Mouse (Mus musculus) hindbrain, embryonic 13.5 days (tissue): ENCODE results near the gene Pnpla2. TPM values are rescaled to one million over a fixed set of nuclear protein-coding genes. Genes with fewer than 3 reads are reported as not detected.

Source experiments
- ATAC-seq: fragments of 200-750 bp; cut with Nextera tagmentation; 2 replicates; pipeline ENCODE4 v1.8.0; 2017; ENCODE audit warnings: moderate TSS enrichment; ENCODE audit not compliant: low FRiP score
- H3K27ac ChIP-seq: fragments of 300-500 bp; sonication (generic); 2 replicates; pipeline ENCODE4 v1.5.1; 2015; ENCODE audit warnings: inconsistent platforms, mild to moderate bottlenecking, moderate library complexity
- H3K27me3 ChIP-seq: fragments of 300-500 bp; sonication (generic); 2 replicates; pipeline ENCODE4 v1.6.1; 2015; ENCODE audit warnings: mild to moderate bottlenecking, inconsistent platforms
- H3K36me3 ChIP-seq: fragments of 300-500 bp; sonication (generic); 2 replicates; pipeline ENCODE4 v1.6.1; 2015; ENCODE audit warnings: mild to moderate bottlenecking, inconsistent platforms
- H3K4me1 ChIP-seq: fragments of 300-500 bp; sonication (generic); replicated peaks from 2 replicates; pipeline ENCODE4 v1.6.1; 2015; ENCODE audit warnings: inconsistent platforms
- H3K4me2 ChIP-seq: fragments of 300-500 bp; sonication (generic); 2 replicates; pipeline ENCODE4 v1.6.1; 2015; ENCODE audit warnings: inconsistent platforms, mild to moderate bottlenecking, moderate library complexity
- H3K4me3 ChIP-seq: fragments of 300-500 bp; sonication (generic); 2 replicates; pipeline ENCODE4 v1.5.1; 2015; ENCODE audit warnings: mild to moderate bottlenecking, inconsistent platforms
- H3K9ac ChIP-seq: fragments of 300-500 bp; sonication (generic); 2 replicates; pipeline ENCODE4 v1.6.1; 2015; ENCODE audit warnings: mild to moderate bottlenecking, inconsistent platforms
- H3K9me3 ChIP-seq: fragments of 300-500 bp; sonication (generic); 2 replicates; pipeline ENCODE4 v1.6.1; 2016; ENCODE audit warnings: inconsistent platforms
- WGBS: fragments of 180-500 bp; shearing (Covaris S2); methylation state at CpG from one replicate; pipeline ENCODE4 v1.1.7; 2015; 5-methylcytosine and 5-hydroxymethylcytosine counted together
- polyA plus RNA-seq: library from polyadenylated mRNA; unstranded; fragments of >200 nt; fragmentation: Nextera tagmentation; extraction: Ambion mirVana; gene quantifications from 2 replicates; pipeline ENCODE4 v1.2.1, GENCODE M21; 2015

The Pnpla2 gene
- polyA plus RNA-seq, 1 experiment from 2014 or later = 18.7 TPM

- whole genome bisulfite sequencing = 92% methylated on average over 5 of the region's 5 CpGs
- no peak for ATAC-seq
- Histone ChIP-seq H3K36me3 (peaks cover 48% of the 10 kb centered on the region), H3K4me2 (no peak overlapping the region), H3K9me3 (no peaks in the 10 kb centered on the region), H3K27me3 (no peaks in the 10 kb centered on the region), H3K9ac (no peak overlapping the region), H3K4me3 (no peak overlapping the region), H3K27ac (no peak overlapping the region), H3K4me1 (no peaks in the 10 kb centered on the region)
Observed at GRCm38 (mm10) chr7:141502556-141502905, 47.5 kb downstream of the Pnpla2 start.

- WGBS = 78% methylated on average over 2 of the region's 2 CpGs
Observed at GRCm38 (mm10) chr7:141506278-141506677, 51.3 kb downstream of the Pnpla2 start.

GRCm38 (mm10) chr7:141508160-141508559 is 53.2 kb downstream of the Pnpla2 start:
- Histone ChIP-seq H3K27me3 (no peaks in the 10 kb centered on the region), H3K36me3 (peaks cover 45% of the 10 kb centered on the region), H3K4me2 (no peak overlapping the region), H3K4me3 (no peak overlapping the region), H3K9me3 (no peaks in the 10 kb centered on the region), H3K4me1 (no peaks in the 10 kb centered on the region), H3K27ac (peak overlapping the region; percentile 30), H3K9ac (no peak overlapping the region)
- ATAC-seq = no peak

More at GRCm38 (mm10) chr7:141506278-141506677, 51.3 kb downstream of the Pnpla2 start:
- no peak overlapping the region for H3K9ac ChIP-seq
- ATAC-seq = no peak
- no peaks in the 10 kb centered on the region for H3K27me3 ChIP-seq
- H3K4me1 ChIP-seq = no peaks in the 10 kb centered on the region
- H3K36me3 ChIP-seq = peaks cover 45% of the 10 kb centered on the region
- no peak overlapping the region for H3K27ac ChIP-seq
- H3K9me3 ChIP-seq = no peaks in the 10 kb centered on the region
- no peak overlapping the region for H3K4me3 ChIP-seq
- H3K4me2 ChIP-seq = no peak overlapping the region

GRCm38 (mm10) chr7:141510196-141510595 is 55.2 kb downstream of the Pnpla2 start:
- Histone ChIP-seq H3K27me3 (no peaks in the 10 kb centered on the region), H3K9me3 (no peaks in the 10 kb centered on the region), H3K36me3 (peaks cover 58% of the 10 kb centered on the region), H3K4me1 (no peaks in the 10 kb centered on the region), H3K27ac (no peak overlapping the region), H3K4me3 (no peak overlapping the region), H3K4me2 (no peak overlapping the region), H3K9ac (no peak overlapping the region)
- no peak for ATAC-seq
- WGBS = 92% methylated on average over 5 of the region's 5 CpGs

Other genes with a start within 250 kb of the Pnpla2 start
- 1.2 and 1.8 TPM in 2 replicates for gene Lmntd2, start 241.1 kb upstream of the Pnpla2 start, polyA plus RNA-seq
- gene Rassf7, start 239.3 kb upstream of the Pnpla2 start, polyA plus RNA-seq = 27.4 and 32.9 TPM in 2 replicates
- 77.1 and 78.9 TPM in 2 replicates for gene Phrf1, start 226.4 kb upstream of the Pnpla2 start, polyA plus RNA-seq
- 1.2 and 1.3 TPM in 2 replicates for gene Irf7, start 188.7 kb upstream of the Pnpla2 start, polyA plus RNA-seq
- not detected in 2 replicates for gene Cdhr5, start 178.4 kb upstream of the Pnpla2 start, polyA plus RNA-seq
- 1.5 and 3.2 TPM in 2 replicates for gene Sct, start 176.1 kb upstream of the Pnpla2 start, polyA plus RNA-seq
- 0.68 and 0.70 TPM in 2 replicates for gene Drd4, start 163.2 kb upstream of the Pnpla2 start, polyA plus RNA-seq
- gene Deaf1, start 127.5 kb upstream of the Pnpla2 start, polyA plus RNA-seq = 138 and 157 TPM in 2 replicates
- gene Tmem80, start 127.5 kb upstream of the Pnpla2 start, polyA plus RNA-seq = 67.7 and 74.7 TPM in 2 replicates
- gene Eps8l2, start 116.3 kb upstream of the Pnpla2 start, polyA plus RNA-seq = 0.65 and 1.4 TPM in 2 replicates
- gene Taldo1, start 63.0 kb upstream of the Pnpla2 start, polyA plus RNA-seq = 333 and 346 TPM in 2 replicates
- gene Gatd1, start 41.1 kb upstream of the Pnpla2 start, polyA plus RNA-seq = 57.4 and 58.5 TPM in 2 replicates
- 68.3 and 73.4 TPM in 2 replicates for gene Cend1, start 25.7 kb upstream of the Pnpla2 start, polyA plus RNA-seq
- gene Slc25a22, start 17.3 kb upstream of the Pnpla2 start, polyA plus RNA-seq = 71.3 and 76.3 TPM in 2 replicates
- 4.9 and 5.7 TPM in 2 replicates for gene Pidd1, start 11.2 kb upstream of the Pnpla2 start, polyA plus RNA-seq
- gene Rplp2, start 7.8 kb upstream of the Pnpla2 start, polyA plus RNA-seq = 771 and 809 TPM in 2 replicates
- gene Cracr2b, start 5.9 kb downstream of the Pnpla2 start, polyA plus RNA-seq = 6.9 and 7.2 TPM in 2 replicates
- gene Cd151, start 12.2 kb downstream of the Pnpla2 start, polyA plus RNA-seq = 18.4 and 19.3 TPM in 2 replicates
- 86.5 and 88.1 TPM in 2 replicates for gene Polr2l, start 19.9 kb downstream of the Pnpla2 start, polyA plus RNA-seq
- gene Tspan4, start 20.0 kb downstream of the Pnpla2 start, polyA plus RNA-seq = 34.1 and 35.5 TPM in 2 replicates
- gene Chid1, start 84.7 kb downstream of the Pnpla2 start, polyA plus RNA-seq = 36.6 and 45.5 TPM in 2 replicates
- 105 and 111 TPM in 2 replicates for gene Ap2a2, start 107.0 kb downstream of the Pnpla2 start, polyA plus RNA-seq
- gene Muc6, start 200.1 kb downstream of the Pnpla2 start, polyA plus RNA-seq = 0.21 and 0.23 TPM in 2 replicates
- 0.14 and 0.38 TPM in 2 replicates for gene Muc2, start 235.1 kb downstream of the Pnpla2 start, polyA plus RNA-seq